16 mouse cellular contexts compared by ENCODE assay signal in genomic region chr17:80754589-80754988, GRCm38 (mm10). TPM values are rescaled to one million over a fixed set of nuclear protein-coding genes. Genes with fewer than 3 reads are reported as not detected.
DNase-seq lines count a peak whose midpoint lies in the region; ATAC-seq and TF ChIP-seq lines count a peak whose summit lies in the region.
"Had no signal": no experiment of that assay in that cellular context is flagged by ENCODE, and none has a peak within 500 bp of the region (broad histone marks: within the 10 kb centered on the region; RNA-seq: fewer than 3 reads in every experiment).

No protein-coding gene starts in this region.

- H3K4me3 ChIP-seq in intestine, embryonic 14.5 days (ENCODE audit: low read depth, low read length): no peak overlapping the region
- no peak overlapping the region for H3K4me3 ChIP-seq in intestine, postnatal 0 days (ENCODE audit: low read depth, low read length)
- no peak overlapping the region for H3K4me3 ChIP-seq in lung, embryonic 16.5 days (ENCODE audit: low read length)
- H3K4me3 ChIP-seq in stomach, embryonic 16.5 days (replicated peaks; ENCODE audit: low read length): no peak overlapping the region
- H3K4me3 ChIP-seq: forebrain, embryonic 13.5 days; hindbrain, embryonic 13.5 days; midbrain, embryonic 13.5 days had no signal

- WGBS in intestine, embryonic 14.5 days: 33% methylated on average over 8 of the region's 8 CpGs
- WGBS in intestine, postnatal 0 days: 30% methylated on average over 8 of the region's 8 CpGs
- WGBS in lung, embryonic 16.5 days: 30% methylated on average over 8 of the region's 8 CpGs
- WGBS in stomach, embryonic 16.5 days: 33% methylated on average over 8 of the region's 8 CpGs

- TF ChIP-seq CTCF in intestine, postnatal 0 days (IDR thresholded peaks at IDR 0.05; ENCODE audit: low read depth): no peak

- ATAC-seq in intestine, embryonic 14.5 days (replicated peaks; ENCODE audit: low FRiP score, low TSS enrichment, low read depth): no peak
- ATAC-seq in intestine, postnatal 0 days: no peak
- no peak for ATAC-seq in lung, embryonic 16.5 days (ENCODE audit: low read depth)
- ATAC-seq in stomach, embryonic 16.5 days (ENCODE audit: insufficient read depth, low FRiP score): no peak
- ATAC-seq: forebrain, embryonic 13.5 days; midbrain, embryonic 13.5 days had no signal

- H3K4me1 ChIP-seq in intestine, embryonic 14.5 days (replicated peaks; ENCODE audit: control insufficient read depth, insufficient read depth, low read length): peaks cover 12% of the 10 kb centered on the region; the same call in 1 of the 2 replicates
- no peaks in the 10 kb centered on the region for H3K4me1 ChIP-seq in intestine, postnatal 0 days (replicated peaks; ENCODE audit: control insufficient read depth, insufficient read depth, low read length)
- H3K4me1 ChIP-seq in lung, embryonic 16.5 days (replicated peaks; ENCODE audit: control insufficient read depth, insufficient read depth, low read length): peaks cover 25% of the 10 kb centered on the region
- peaks cover 20% of the 10 kb centered on the region for H3K4me1 ChIP-seq in stomach, embryonic 16.5 days (ENCODE audit: control insufficient read depth, insufficient read depth, low read length)
- H3K4me1 ChIP-seq: forebrain, embryonic 13.5 days had no signal

- H3K27ac ChIP-seq in intestine, embryonic 14.5 days (ENCODE audit: low read depth): peak overlapping the region; percentile 27; the same call in 1 of the 2 replicates
- no peak overlapping the region for H3K27ac ChIP-seq in intestine, postnatal 0 days (ENCODE audit: low read depth, low read length)
- H3K27ac ChIP-seq in lung, embryonic 16.5 days (ENCODE audit: low read length): peak overlapping the region; percentile 85
- H3K27ac ChIP-seq in stomach, embryonic 16.5 days (ENCODE audit: low read length): peak overlapping the region; percentile 54; the same call in 1 of the 2 replicates
- H3K27ac ChIP-seq: forebrain, embryonic 13.5 days; hindbrain, embryonic 13.5 days; midbrain, embryonic 13.5 days had no signal

- no peak overlapping the region; the same call in 1 of the 2 replicates for H3K4me2 ChIP-seq in intestine, embryonic 14.5 days (ENCODE audit: low read length)
- no peak overlapping the region for H3K4me2 ChIP-seq in intestine, postnatal 0 days (replicated peaks; ENCODE audit: low read depth)
- H3K4me2 ChIP-seq in lung, embryonic 16.5 days (ENCODE audit: low read depth, low read length): peak overlapping the region; percentile 9; the same call in 1 of the 2 replicates
- peak overlapping the region; percentile 13; the same call in 1 of the 2 replicates for H3K4me2 ChIP-seq in stomach, embryonic 16.5 days (ENCODE audit: low read depth, low read length)
- H3K4me2 ChIP-seq: forebrain, embryonic 13.5 days; heart, embryonic 11.5 days; hindbrain, embryonic 13.5 days; midbrain, embryonic 13.5 days had no signal

- no peaks in the 10 kb centered on the region for H3K36me3 ChIP-seq in intestine, embryonic 14.5 days (ENCODE audit: control insufficient read depth, insufficient read depth, low read length)
- H3K36me3 ChIP-seq in intestine, postnatal 0 days (ENCODE audit: control insufficient read depth, insufficient read depth): no peaks in the 10 kb centered on the region
- H3K36me3 ChIP-seq in lung, embryonic 16.5 days (ENCODE audit: control insufficient read depth, insufficient read depth, low read length): no peaks in the 10 kb centered on the region
- no peaks in the 10 kb centered on the region for H3K36me3 ChIP-seq in stomach, embryonic 16.5 days (ENCODE audit: control insufficient read depth, insufficient read depth, low read length)
- H3K36me3 ChIP-seq: hindbrain, embryonic 13.5 days; midbrain, embryonic 13.5 days had no signal

- H3K9me3 ChIP-seq in intestine, embryonic 14.5 days (ENCODE audit: control insufficient read depth, low read length): no peaks in the 10 kb centered on the region
- no peaks in the 10 kb centered on the region for H3K9me3 ChIP-seq in intestine, postnatal 0 days (ENCODE audit: control insufficient read depth)
- no peaks in the 10 kb centered on the region for H3K9me3 ChIP-seq in lung, embryonic 16.5 days (ENCODE audit: control insufficient read depth, low read length)
- H3K9me3 ChIP-seq in stomach, embryonic 16.5 days (replicated peaks; ENCODE audit: control insufficient read depth, low read length): no peaks in the 10 kb centered on the region
- H3K9me3 ChIP-seq: hindbrain, embryonic 13.5 days; midbrain, embryonic 13.5 days had no signal

- no peak overlapping the region for H3K9ac ChIP-seq in intestine, embryonic 14.5 days (ENCODE audit: low read length)
- H3K9ac ChIP-seq in intestine, postnatal 0 days (ENCODE audit: low read depth, low read length): no peak overlapping the region
- no peak overlapping the region; the same call in 1 of the 2 replicates for H3K9ac ChIP-seq in lung, embryonic 16.5 days (ENCODE audit: low read length)
- H3K9ac ChIP-seq in stomach, embryonic 16.5 days (ENCODE audit: low read length): 0 out of 2 replicates have a peak overlapping the region, but pooled peaks have one; percentile 9
- H3K9ac ChIP-seq: forebrain, embryonic 13.5 days; hindbrain, embryonic 13.5 days; midbrain, embryonic 13.5 days had no signal

- peak; percentile 47 for DNase-seq in adrenal gland, adult 2 months
- DNase-seq in adrenal gland, adult 8-10 months: no peak
- peak; percentile 63 for DNase-seq in intestine, embryonic 14.5 days (ENCODE audit: low spot score)
- no peak for DNase-seq in lung, postnatal 4 days
- DNase-seq in cerebellum, postnatal 14 days: no peak
- DNase-seq: adrenal gland, postnatal 10 days; cerebellum, postnatal 10 days; kidney, adult 9 months; lung, postnatal 36 days had no signal

- H3K27me3 ChIP-seq in intestine, embryonic 14.5 days (replicated peaks; ENCODE audit: control insufficient read depth, insufficient read depth, low read length): no peaks in the 10 kb centered on the region
- H3K27me3 ChIP-seq in intestine, postnatal 0 days (replicated peaks; ENCODE audit: control insufficient read depth, insufficient read depth, low read length): no peaks in the 10 kb centered on the region
- no peaks in the 10 kb centered on the region for H3K27me3 ChIP-seq in lung, embryonic 16.5 days (ENCODE audit: control insufficient read depth, insufficient read depth, low read depth, low read length)
- no peaks in the 10 kb centered on the region for H3K27me3 ChIP-seq in stomach, embryonic 16.5 days (ENCODE audit: control insufficient read depth, insufficient read depth, low read length)
- H3K27me3 ChIP-seq: forebrain, embryonic 13.5 days; hindbrain, embryonic 13.5 days; midbrain, embryonic 13.5 days had no signal

RNA-seq across cellular contexts. Expression of gene Map4k3, which starts 26.3 kb away (rescaled TPM):
- 10 to 100 TPM; 38.0 to 46.4 TPM for total RNA-seq in adrenal gland, adult 2 months (2021)
- 46.5 and 47.2 TPM in 2 replicates for polyA plus RNA-seq in adrenal gland, adult 2 months (2012; rRNA removed)
- 10 to 100 TPM; 41.2 to 71.9 (median 51.9) TPM for total RNA-seq in adrenal gland, adult 8-10 months (2022)
- polyA plus RNA-seq in intestine, embryonic 14.5 days (2014; fragmentation: Nextera tagmentation; extraction: Ambion mirVana): 31.2 and 33.3 TPM in 2 replicates
- 13.5 and 13.8 TPM in 2 replicates for polyA plus RNA-seq in intestine, postnatal 0 days (2015; fragmentation: Nextera tagmentation; extraction: Ambion mirVana)
- polyA plus RNA-seq in lung, embryonic 16.5 days (2015; fragmentation: Nextera tagmentation; extraction: Ambion mirVana): 42.5 and 44.0 TPM in 2 replicates
- 20.0 and 21.5 TPM in 2 replicates for polyA plus RNA-seq in stomach, embryonic 16.5 days (2015; fragmentation: Nextera tagmentation; extraction: Ambion mirVana)

Comparison
In these comparisons a context has a peak if more than half of its experiments do, and no peak if none do; other contexts are left out.
1. DNase-seq: peak in adrenal gland, adult 2 months (single experiment) and intestine, embryonic 14.5 days (single experiment); none in adrenal gland, adult 8-10 months (single experiment), lung, postnatal 4 days (0 of 2) and cerebellum, postnatal 14 days (0 of 2).
2. H3K4me2 ChIP-seq: peak in lung, embryonic 16.5 days (single experiment) and stomach, embryonic 16.5 days (single experiment); none in intestine, embryonic 14.5 days (single experiment) and intestine, postnatal 0 days (single experiment).